Mouse (Mus musculus) adrenal gland, postnatal 25 days (tissue): ENCODE data around the gene Cyp2u1. TPM values are rescaled to one million over a fixed set of nuclear protein-coding genes. Genes with fewer than 3 reads are reported as not detected.
"Not testable (repeated sequence)": the region's sequence is repeated elsewhere in the genome, so short reads cannot be mapped to it uniquely, and the experiment has no call there.

Source experiments
- DNase-seq: peaks from one replicate; pipeline ENCODE4 v3.0.0; 2021; ENCODE audit warnings: mixed read lengths
- long read RNA-seq: library from polyadenylated mRNA; stranded (forward); transcript quantifications from one replicate; pipeline ENCODE4 v2.0.0, GENCODE M21; 2021
- total RNA-seq: library from RNA; stranded (reverse); gene quantifications from 2 replicates; pipeline ENCODE4 v1.2.3, GENCODE M21; 2021

Cyp2u1 gene
- 20.8 and 24.4 TPM in 2 replicates for total RNA-seq
- long read RNA-seq, partial matches to known transcripts, result 2 of 6 reads
- long read RNA-seq, other reads (novel, unspliced or antisense), result 2 of 6 reads

DNA sequence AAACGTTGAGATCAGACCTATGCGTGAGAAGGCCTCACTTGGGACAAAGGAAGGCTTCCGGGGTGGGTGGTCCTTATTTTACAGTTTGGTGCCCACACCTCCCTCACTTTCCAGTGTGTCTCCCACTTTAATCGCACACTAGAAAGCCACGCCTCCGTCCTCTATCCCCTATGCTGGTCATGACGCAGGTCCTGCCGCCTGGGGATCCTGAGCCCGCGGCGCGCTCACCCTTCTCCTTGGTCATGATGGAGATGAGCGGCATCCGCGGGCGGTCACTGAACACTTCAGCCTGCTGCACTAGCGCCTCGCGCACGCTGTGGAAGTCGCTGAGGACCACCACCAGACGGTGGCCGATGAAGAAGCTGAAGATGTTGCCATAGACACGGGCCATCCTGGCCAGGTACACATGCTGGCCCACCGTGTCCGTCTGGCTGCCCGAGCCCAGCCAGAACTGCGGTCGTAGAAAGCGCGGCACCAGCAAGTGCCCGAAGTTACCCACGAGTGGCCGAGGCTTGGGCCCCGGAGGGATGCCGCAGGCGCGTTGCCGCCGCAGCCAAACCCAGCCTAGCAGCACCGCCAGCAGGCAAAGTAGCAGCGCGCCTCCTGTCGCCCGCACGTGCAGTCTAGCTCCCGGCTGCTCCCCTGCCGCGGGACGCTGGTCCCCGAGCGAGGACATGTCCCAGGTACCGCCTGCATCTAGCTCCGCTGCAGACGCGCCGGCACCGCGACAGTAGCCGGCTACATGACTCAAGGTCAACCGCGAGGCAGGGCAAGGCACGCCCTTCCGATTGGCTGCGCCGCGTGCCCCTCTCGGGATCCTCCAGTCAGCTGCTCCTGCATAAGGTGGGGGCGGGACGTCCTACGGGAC lies at the start of gene Cyp2u1:
Cyp2u1 (minus strand) TSS at position 776 of the 868 bp plus-strand sequence.
- peak; percentile 92 for DNase-seq

DNA sequence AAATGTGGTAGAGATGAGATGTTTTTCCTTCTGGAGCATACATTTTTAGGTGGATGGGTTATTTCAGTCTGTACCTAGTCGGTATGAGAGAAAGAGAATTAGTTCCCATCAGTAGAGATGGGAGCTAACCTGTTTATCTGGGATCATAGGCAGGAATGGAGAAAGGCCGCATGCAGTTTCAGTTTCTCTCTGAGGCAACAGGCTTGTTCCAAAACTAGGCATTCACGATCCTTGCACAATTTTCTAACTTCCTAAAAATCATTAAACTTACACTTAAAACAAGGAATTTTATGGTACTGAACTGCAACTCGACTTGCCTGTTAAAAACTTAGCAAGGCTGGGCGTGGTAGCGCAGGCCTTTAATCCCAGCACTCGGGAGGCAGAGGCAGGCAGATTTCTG lies 47.5 kb upstream of the Cyp2u1 start:
- DNase-seq, result no peak

DNA sequence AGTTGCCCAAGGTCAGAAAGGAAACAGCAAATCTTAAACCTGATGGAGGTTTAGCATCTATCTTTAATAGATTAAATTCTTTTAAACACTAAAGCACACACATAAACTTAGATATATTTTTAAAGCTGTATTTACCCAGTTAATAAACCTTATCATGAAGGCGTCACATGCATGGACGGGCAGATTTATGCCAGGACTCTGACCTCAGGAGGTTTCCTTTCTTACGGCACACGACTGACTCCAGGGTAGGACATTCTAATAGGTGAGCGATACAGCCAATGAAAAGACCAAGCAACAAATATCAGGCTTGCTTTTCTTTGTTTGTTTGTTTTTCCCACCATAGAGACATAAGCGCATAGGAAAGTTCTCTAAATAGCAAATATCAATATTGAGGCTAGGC lies 46.0 kb upstream of the Cyp2u1 start:
- no peak for DNase-seq

- DNase-seq, result no peak
Observed at GRCm38 (mm10) chr3:131348579-131348950, 45.5 kb upstream of the Cyp2u1 start.

DNA sequence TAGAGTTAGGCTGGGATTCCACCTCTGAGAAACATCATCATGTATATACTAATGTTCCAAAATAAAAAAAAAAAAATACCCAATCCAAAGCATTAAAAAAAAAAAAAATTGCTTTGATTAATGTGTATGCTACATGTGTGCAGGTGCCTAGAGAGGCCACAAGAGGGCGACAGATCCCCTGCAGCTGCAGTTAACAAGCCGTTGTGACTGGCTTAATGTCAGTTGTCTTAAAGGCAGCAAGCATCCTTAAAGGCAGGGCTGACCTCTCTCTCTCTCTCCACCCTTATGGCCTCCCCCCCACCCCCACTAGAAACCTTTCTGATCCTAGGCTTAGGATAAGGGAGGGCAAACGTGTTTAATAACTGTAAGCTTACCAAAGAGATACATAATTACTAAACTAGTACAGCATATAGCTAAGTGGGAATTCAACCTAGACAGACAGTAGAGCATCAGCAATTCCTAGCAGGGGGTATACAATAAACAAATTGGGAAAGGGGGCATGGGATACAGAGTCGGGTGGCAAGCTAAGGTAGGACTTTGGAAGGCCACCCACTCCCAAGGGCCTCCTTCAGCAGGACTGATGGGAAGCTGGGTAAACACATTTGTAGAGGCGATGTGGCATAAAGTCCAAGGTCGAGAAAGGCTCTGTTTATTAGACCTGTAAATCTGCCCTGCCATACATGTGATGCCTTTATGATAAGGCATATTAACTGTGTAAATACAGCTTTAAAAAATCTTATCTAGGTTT lies 45.0 kb upstream of the Cyp2u1 start:
- peak; percentile 44 for DNase-seq

GRCm38 (mm10) chr3:131345903-131346302 lies 42.9 kb upstream of the Cyp2u1 start:
- DNase-seq, result no peak

DNA sequence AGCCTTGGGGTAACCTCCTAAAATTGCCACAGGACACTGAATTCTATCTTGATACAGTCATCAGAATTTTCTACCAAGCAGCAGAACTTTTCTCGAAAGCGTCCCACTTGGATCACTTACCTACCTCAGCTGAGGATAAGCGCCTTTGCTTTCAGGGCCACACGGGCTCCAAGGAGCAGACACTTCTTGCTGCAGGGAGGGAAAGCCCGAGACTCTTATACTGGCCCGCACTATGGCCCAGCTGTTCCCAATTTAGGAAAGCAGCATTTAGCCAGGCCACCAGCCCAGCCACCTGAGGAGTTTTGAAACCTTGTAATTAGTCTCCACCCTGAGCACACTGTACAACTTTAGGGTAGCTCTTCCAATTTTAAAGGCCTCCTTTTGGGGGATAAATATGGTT lies 40.3 kb upstream of the Cyp2u1 start:
- no peak for DNase-seq

GRCm38 (mm10) chr3:131340885-131341284 lies 37.9 kb upstream of the Cyp2u1 start:
- no peak for DNase-seq

DNA sequence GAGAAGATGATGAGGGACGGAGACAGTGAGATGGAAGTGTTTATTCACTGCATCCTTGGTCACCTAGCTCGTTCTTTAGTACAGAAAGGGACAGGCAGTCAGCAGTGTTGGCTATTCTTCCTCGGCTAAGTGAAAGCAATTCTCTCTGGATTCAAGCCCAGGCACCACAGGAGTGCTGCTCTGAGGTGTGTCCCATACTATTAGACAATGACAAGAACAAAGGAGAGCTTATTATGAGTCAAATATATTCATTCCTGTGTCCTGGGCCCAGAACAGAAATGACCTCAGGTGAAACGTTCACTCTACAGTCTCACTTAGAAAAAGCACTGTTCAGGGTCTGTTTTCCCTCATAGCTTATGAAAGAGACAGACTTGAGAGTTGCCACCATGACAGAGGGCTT lies 36.3 kb upstream of the Cyp2u1 start:
- no peak for DNase-seq

- DNase-seq, result not testable (repeated sequence)
Observed at GRCm38 (mm10) chr3:131337749-131338148, 34.7 kb upstream of the Cyp2u1 start.

GRCm38 (mm10) chr3:131336629-131337028 lies 33.6 kb upstream of the Cyp2u1 start:
- no peak for DNase-seq

GRCm38 (mm10) chr3:131335117-131335547 lies 32.1 kb upstream of the Cyp2u1 start:
- DNase-seq, result no peak

GRCm38 (mm10) chr3:131327189-131327588 lies 24.2 kb upstream of the Cyp2u1 start:
- no peak for DNase-seq

GRCm38 (mm10) chr3:131326637-131327036 lies 23.6 kb upstream of the Cyp2u1 start:
- no peak for DNase-seq

DNA sequence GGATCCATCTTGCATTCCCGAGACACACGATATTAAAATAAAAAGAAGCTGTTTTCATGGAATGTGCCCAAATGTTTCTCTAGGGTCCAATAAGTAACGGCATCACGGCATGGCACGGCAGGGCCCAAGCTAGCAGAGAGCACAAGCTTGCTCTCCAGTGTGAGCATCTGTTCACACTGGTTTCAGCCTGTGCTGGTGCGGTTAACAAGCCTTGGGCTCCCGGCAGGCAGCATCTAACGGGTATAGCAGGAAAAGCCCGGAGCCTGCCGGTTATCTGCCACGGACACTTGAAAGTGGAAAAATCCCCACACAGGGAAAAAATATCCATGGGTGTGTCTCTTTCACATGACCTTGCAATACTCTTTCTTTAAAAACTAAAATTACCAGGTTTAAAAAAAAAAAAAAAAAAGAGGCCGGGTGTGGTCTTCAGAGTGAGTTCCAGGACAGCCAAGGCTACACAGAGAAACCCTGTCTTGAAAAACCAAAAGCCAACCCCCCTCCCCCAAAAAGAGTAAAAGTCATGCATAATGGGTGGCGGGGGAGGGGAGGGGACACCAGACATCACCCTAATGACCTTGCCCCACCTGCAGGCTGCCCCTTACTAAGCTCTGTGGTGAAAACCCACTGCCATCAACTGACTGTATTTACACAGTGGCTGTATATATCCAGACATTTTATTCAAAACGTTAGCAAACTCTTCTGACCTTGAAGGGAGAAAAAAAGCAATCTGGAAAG lies 19.2 kb upstream of the Cyp2u1 start:
- DNase-seq, result no peak

DNA sequence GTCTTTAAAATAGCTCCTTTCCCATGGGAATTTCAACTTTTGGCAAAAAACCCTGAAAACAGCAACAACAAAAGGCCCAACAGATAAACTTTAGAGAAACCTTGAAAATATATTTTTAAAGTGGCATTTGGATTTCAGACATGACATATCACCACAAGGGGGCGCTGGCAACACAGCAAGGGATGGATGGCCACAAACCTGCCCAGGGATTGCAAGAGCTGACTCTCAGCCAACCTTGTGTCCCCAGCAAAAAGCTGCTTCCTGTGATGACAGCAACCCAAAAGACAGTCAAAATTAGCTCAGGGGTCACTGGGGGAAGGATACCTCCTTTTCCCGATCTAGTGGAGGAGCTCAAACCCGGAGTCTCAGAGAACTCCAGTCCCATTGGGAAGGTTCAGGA lies 17.2 kb upstream of the Cyp2u1 start:
- DNase-seq, result peak; percentile 82

DNA sequence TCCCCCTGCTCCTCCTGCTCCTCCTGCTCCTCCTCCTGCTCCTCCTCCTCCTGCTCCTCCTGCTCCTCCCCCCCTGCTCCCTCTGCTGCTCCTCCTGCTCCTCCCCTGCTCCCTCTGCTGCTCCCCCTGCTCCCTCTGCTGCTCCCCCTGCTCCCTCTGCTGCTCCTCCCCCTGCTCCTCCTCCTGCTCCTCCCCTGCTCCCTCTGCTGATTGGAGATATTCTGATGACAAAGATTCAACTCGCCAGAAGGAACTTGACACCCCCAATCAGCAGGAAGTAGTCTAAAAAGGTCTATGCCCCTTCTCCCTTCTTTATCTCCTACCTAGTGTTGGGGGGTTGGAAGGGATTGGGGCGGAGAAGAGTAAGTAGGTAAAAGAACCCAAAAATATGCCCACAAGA lies 15.2 kb upstream of the Cyp2u1 start:
- no peak for DNase-seq

DNA sequence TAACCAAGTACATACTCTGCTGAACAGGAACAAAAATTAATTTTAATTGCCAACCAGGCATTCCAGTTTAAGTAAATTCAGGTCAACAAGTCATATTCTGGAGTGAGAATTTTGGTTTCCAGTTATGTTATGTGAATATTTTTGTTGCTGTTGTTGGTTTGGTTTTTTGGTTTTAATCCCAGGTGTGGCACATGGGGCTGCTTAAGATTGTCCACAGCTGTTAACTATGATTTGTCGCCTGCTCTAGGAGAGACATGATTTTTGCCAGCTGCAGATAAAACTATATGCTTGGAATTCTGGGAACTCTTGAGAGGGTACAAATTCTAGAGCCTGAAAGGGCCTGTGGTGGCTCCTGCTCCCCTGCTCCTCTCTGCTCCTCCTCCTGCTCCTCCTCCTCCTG lies 14.1 kb upstream of the Cyp2u1 start:
- DNase-seq, result no peak

- DNase-seq, result no peak
Observed at GRCm38 (mm10) chr3:131315957-131316510, 13.0 kb upstream of the Cyp2u1 start.

- DNase-seq, result no peak
Observed at GRCm38 (mm10) chr3:131312340-131312739, 9.3 kb upstream of the Cyp2u1 start.

DNA sequence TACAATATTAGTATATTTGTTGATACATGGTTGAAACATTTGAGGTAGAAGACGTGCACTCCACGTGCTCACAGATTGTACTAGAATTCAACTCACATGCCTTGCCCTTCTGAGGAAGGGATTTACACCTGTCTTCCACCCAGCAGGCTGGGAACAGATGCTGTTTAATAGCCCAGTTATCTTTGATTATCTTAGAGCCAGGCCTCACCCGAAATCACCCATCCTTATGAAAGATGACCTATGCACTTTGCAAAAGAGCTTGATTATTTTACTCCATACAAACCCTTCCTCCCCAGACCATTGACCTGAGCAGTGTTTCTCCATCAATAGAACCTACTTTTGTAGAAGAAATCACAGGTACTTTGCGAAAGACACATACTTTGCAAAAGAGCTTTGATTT lies 7.5 kb upstream of the Cyp2u1 start:
- DNase-seq, result no peak

DNA sequence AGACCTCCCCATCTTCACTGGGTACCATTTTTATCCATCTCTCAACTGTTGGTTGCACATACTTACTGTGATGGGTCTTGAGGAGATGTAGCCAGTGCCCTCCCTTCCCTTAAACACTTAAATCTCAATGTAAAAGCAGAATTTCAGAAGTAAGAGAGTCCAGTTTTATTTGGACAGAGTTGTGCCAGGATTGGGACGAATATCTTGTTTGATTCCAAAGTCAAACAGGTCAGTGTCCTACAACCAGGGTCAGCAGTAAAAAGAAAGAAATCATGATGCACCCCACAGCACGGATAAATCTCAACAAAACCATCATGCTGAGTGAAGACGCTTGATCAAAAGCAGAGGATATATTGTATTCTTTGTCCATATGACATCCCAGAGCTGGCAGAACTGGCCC lies 4.8 kb upstream of the Cyp2u1 start:
- no peak for DNase-seq
